Mouse (Mus musculus): ENCODE results near the gene Cmtm8.

The Cmtm8 gene

GRCm38 (mm10) chr9:114781526-114782212, 62.3 kb downstream of the Cmtm8 start, which contains the start of gene Cmtm7:
Cmtm7 (minus strand) TSS chr9:114781856.
- DNase-seq: peak; percentile 76

GRCm38 (mm10) chr9:114780746-114781525, 63.0 kb downstream of the Cmtm8 start:
- DNase-seq: peak; percentile 21

GRCm38 (mm10) chr9:114779984-114780745, 63.8 kb downstream of the Cmtm8 start:
- no peak for DNase-seq

- no peak for DNase-seq
These were observed 65.1 kb downstream of the Cmtm8 start for GRCm38 (mm10) chr9:114778877-114779276.

- DNase-seq: no peak
These were observed 65.9 kb downstream of the Cmtm8 start for GRCm38 (mm10) chr9:114778047-114778390.

GRCm38 (mm10) chr9:114777178-114778046, 66.5 kb downstream of the Cmtm8 start:
- DNase-seq: no peak

GRCm38 (mm10) chr9:114776361-114776760, 67.6 kb downstream of the Cmtm8 start:
- no peak for DNase-seq

GRCm38 (mm10) chr9:114775272-114775671, 68.7 kb downstream of the Cmtm8 start:
- no peak for DNase-seq

GRCm38 (mm10) chr9:114774629-114775028, 69.3 kb downstream of the Cmtm8 start:
- DNase-seq: no peak

- no peak for DNase-seq
These were observed 72.4 kb downstream of the Cmtm8 start for GRCm38 (mm10) chr9:114771565-114771964.

- no peak for DNase-seq
These were observed 73.7 kb downstream of the Cmtm8 start for GRCm38 (mm10) chr9:114770224-114770623.

- DNase-seq: no peak
These were observed 75.9 kb downstream of the Cmtm8 start for GRCm38 (mm10) chr9:114768066-114768465.

- no peak for DNase-seq
These were observed 76.4 kb downstream of the Cmtm8 start for GRCm38 (mm10) chr9:114767507-114767906.

- no peak for DNase-seq
These were observed 76.9 kb downstream of the Cmtm8 start for GRCm38 (mm10) chr9:114767030-114767429.

- no peak for DNase-seq
These were observed 80.6 kb downstream of the Cmtm8 start for GRCm38 (mm10) chr9:114763341-114763740.

- no peak for DNase-seq
These were observed 82.1 kb downstream of the Cmtm8 start for GRCm38 (mm10) chr9:114761848-114762247.

- no peak for DNase-seq
These were observed 83.6 kb downstream of the Cmtm8 start for GRCm38 (mm10) chr9:114760353-114760752.

- DNase-seq: no peak
These were observed 84.1 kb downstream of the Cmtm8 start for GRCm38 (mm10) chr9:114759886-114760285.

GRCm38 (mm10) chr9:114758801-114759200, 85.2 kb downstream of the Cmtm8 start:
- no peak for DNase-seq

- no peak for DNase-seq
These were observed 85.7 kb downstream of the Cmtm8 start for GRCm38 (mm10) chr9:114758272-114758671.

GRCm38 (mm10) chr9:114752863-114753484, 91.0 kb downstream of the Cmtm8 start:
- DNase-seq: peak; percentile 91

- DNase-seq: no peak
These were observed 91.6 kb downstream of the Cmtm8 start for GRCm38 (mm10) chr9:114752311-114752710.

Measured in kidney, adult 11 months (tissue).